Mouse (Mus musculus): ENCODE data around the gene Sipa1l3.

Sipa1l3 gene

DNA sequence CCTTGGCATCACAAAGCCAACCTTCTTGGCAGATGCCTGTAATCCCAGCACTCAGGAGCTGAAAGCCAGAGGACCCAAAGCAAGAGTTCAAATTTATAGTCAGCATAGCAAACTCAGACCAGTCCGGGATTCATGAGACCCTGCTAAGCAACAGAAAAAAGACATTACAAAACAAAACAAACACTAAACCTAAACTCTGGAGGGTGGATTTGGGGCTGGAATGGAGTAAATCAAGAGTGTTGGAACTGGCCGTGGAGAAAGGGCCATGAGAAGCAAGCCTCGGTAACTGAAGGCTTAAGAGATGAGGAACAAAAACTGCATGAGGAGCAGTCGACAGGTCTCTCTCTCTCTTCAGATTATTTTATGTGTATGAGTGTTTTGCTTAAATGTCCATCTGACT, 234.6 kb downstream of the Sipa1l3 start:
- DNase-seq (ENCODE audit: low spot score in 2 of 2): no peak

GRCm38 (mm10) chr7:29282074-29282554, 236.3 kb downstream of the Sipa1l3 start:
- DNase-seq (ENCODE audit: low spot score in 2 of 2): no peak

DNA sequence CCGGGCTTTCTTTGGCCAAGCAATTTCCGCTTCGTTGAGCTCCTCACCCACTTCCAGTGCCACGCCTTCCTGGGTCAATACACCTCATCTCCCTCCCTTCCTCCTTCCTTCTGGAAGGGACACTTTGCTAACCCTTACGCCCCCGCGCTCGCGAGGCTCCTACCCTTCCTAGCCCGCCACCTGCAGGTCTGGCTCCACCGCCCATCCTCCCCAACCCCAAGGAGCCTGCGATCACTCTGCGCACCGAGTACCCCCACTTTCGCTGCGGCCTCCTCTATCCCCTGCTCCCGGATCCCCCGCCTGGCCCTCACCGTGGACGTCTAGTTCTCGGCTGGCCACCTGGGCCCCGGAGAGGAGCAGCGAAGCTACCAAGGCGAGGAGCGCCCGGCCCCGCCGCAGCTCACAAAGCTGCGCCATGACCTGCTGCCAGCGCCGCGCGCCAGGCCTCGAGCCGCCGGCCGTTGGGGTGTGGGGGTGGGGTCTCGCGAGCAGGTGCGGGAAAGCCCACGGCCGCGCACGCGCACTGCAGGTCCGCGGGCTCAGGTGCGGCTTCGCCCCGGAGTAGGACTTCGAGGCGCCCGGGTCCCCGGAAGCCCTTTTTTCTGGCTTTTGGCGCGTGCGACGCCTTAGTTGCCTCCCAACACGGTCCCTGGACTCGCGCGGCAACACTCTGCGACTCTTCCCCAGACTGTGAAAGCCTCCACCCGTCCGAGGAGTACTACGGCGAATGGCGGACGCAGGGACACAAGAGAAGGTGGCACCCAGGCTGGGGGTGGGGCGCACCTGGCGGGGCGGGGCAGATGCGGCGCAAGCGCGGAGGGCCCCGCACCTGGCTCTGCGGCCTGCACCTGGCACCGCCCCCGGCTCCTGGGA, 237.0 kb downstream of the Sipa1l3 start, which contains the start of gene Spint2:
TSS of gene Spint2 (minus strand) at position 712 of the 873 bp plus-strand sequence.
- DNase-seq (ENCODE audit: low spot score in 2 of 2): peak; percentile 50 to 68

DNA sequence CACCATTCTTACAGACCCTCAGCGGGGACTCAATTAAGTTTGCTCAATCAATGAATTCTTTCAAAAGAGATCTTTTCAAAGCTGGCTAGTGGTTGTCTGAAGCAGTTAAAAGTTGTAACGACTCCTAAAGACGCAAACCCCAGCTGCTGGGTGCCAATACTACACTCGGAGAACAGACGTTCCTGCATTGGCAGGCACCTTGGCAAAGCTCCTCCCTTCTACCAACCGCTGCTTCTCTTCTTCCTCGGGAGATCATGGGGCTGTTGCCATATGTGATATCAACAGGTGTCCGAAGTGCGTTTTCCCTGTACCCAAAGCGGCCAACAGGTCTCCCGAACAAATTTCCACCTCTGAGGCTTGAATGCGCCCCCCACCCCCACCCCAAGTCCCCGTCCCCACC, 237.6 kb downstream of the Sipa1l3 start:
- DNase-seq (ENCODE audit: low spot score in 2 of 2): no peak

DNA sequence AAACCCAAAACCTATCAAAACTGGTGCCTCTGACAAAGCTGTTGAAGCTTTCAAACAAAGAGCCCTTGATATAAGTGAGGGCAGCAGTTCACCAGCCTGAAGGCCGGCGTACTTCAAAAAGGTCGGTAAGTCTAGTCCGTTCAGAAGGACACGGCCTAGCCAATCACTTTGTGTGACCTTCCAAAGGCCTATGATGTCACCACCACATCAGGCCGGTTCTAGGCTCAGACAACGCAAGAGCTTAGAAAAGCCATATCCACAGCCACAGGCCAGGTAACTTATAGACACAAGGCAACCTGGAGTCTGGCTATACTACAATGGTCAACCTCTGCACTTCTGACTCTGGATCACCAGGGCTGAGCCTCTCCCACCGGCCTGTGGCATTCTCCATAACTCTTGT, 238.5 kb downstream of the Sipa1l3 start:
- DNase-seq (ENCODE audit: low spot score in 2 of 2): no peak

DNA sequence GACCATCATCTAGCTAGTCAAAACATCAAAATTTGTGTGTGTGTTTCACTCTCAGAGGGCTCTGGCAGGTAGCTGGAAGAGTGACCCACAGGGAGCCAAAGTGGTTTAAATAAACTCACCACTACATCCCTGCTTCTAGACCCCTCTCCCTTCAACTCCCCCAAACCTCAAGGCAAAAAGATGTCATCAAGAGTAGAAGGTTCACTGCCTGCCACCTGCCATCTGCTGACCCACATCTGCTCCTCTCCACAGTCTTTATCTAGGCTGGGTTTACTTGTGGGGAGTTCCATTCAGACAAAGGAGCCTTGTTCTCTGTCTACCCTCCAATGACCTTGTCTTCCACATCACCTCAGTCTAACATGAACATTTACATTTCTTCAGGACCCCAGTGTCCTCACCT, 239.2 kb downstream of the Sipa1l3 start:
- no peak for DNase-seq (ENCODE audit: low spot score in 2 of 2)

- DNase-seq (ENCODE audit: low spot score in 2 of 2): no peak
These were observed 240.9 kb downstream of the Sipa1l3 start for GRCm38 (mm10) chr7:29277510-29277909.

DNA sequence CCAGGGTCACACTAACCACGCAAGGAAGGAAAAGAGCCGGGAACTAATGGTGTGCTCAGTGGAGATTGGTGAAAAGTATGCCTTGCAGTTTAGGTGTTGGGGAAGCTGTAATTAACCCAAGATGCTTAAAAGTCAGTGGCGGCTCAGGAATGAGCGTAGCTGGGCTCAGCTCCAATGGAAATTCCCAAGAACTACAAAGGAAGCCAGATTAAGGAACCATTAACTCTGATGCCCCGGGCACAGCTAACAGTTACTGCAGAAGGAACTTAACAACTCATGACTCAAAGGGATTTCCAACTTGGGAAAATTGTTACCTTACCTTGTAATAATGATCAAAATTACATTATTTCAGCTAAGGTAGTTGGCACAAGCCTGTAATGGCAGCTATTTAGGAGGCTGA, 241.7 kb downstream of the Sipa1l3 start:
- no peak for DNase-seq (ENCODE audit: low spot score in 2 of 2)

GRCm38 (mm10) chr7:29271687-29272465, 246.6 kb downstream of the Sipa1l3 start:
- DNase-seq (ENCODE audit: low spot score in 2 of 2): no peak

- DNase-seq (ENCODE audit: low spot score in 2 of 2): no peak
These were observed 248.0 kb downstream of the Sipa1l3 start for GRCm38 (mm10) chr7:29270445-29270844.

Data from spleen, postnatal 10 days (tissue).